In genomic region chr5:122303937-122304336, GRCm38 (mm10) we compare ENCODE assay signal across 13 mouse cellular contexts. TPM values are rescaled to one million over a fixed set of nuclear protein-coding genes. Genes with fewer than 3 reads are reported as not detected.
A peak's percentile ranks its signal among the peaks of the same experiment; 100 is the strongest.
DNase-seq lines count a peak whose midpoint lies in the region; ATAC-seq and TF ChIP-seq lines count a peak whose summit lies in the region.
"Had no signal": no experiment of that assay in that cellular context is flagged by ENCODE, and none has a peak within 500 bp of the region (broad histone marks: within the 10 kb centered on the region; RNA-seq: fewer than 3 reads in every experiment).

No protein-coding gene starts in this region.

- intact Hi-C loops in left cerebral cortex, postnatal 25 days (cut with DNase I) = loop anchor here (2.0 kb wide), 1 partner anchor 17 kb away; no protein-coding TSS in a partner anchor

- in situ Hi-C loops in Patski (cut with MboI; ENCODE audit: low pct_unique_long_range_greater_than_20kb) = no loop called here

- peaks cover 11% of the 10 kb centered on the region for H3K36me3 ChIP-seq in limb, embryonic 14.5 days (ENCODE audit: control insufficient read depth, insufficient read depth, low read length)

- no peak for DNase-seq in frontal cortex, postnatal 10 days (ENCODE audit: low spot score in 2 of 2)
- DNase-seq in left cerebral cortex, postnatal 25 days (ENCODE audit: low spot score in 2 of 2) = peak; percentile 32 to 69
- no peak for DNase-seq in left cerebral cortex, adult 11 months (ENCODE audit: low spot score)
- peak; percentile 95 for DNase-seq in Patski (ENCODE audit: low read depth, low spot score)
- DNase-seq in limb, embryonic 14.5 days (ENCODE audit: low spot score) = peak; percentile 37
- no peak for DNase-seq in gastrocnemius, postnatal 25 days
- DNase-seq in thymus, postnatal 0 days (ENCODE audit: low spot score) = no peak
- DNase-seq: cerebellum, adult 11-12 months; layer of hippocampus, adult 9-11 months; midbrain, embryonic 14.5 days had no signal

- no peak for TF ChIP-seq CTCF in Patski (IDR thresholded peaks at IDR 0.05)

- H3K4me2 ChIP-seq in limb, embryonic 14.5 days (replicated peaks; ENCODE audit: low read depth, low read length, severe bottlenecking) = no peak overlapping the region

- CTCF ChIA-PET in Patski (lab: Charles Lee) = interaction anchor here (1.2 to 1.7 kb wide), 3 partner anchors 12 to 39 kb away, joined by 3 to 6 read pairs (median 3); no protein-coding TSS in a partner anchor

- no peak overlapping the region for H3K9ac ChIP-seq in limb, embryonic 14.5 days (ENCODE audit: low read depth, low read length, severe bottlenecking)

- no peaks in the 10 kb centered on the region for H3K27me3 ChIP-seq in Patski
- H3K27me3 ChIP-seq in limb, embryonic 14.5 days (ENCODE audit: control insufficient read depth, insufficient read depth, low read length) = no peaks in the 10 kb centered on the region
- H3K27me3 ChIP-seq: CH12.LX had no signal

- H3K4me3 ChIP-seq in limb, embryonic 14.5 days (replicated peaks; ENCODE audit: low read length) = no peak overlapping the region
- H3K4me3 ChIP-seq: hindbrain, embryonic 10.5 days had no signal

- ATAC-seq in frontal cortex, adult (ENCODE audit: low TSS enrichment) = peak; percentile 64; the same call in 1 of the 2 replicates
- ATAC-seq in Patski = peak; percentile 38
- ATAC-seq in limb, embryonic 14.5 days (ENCODE audit: low FRiP score, low read depth) = no peak

- H3K4me1 ChIP-seq in limb, embryonic 14.5 days (ENCODE audit: control insufficient read depth, insufficient read depth, low read length) = peaks cover 9% of the 10 kb centered on the region

- POLR2A ChIA-PET in Patski (lab: Charles Lee) = interaction anchor here (1.3 kb wide), 1 partner anchor 15 kb away, joined by 4 read pairs; no protein-coding TSS in a partner anchor

- WGBS in limb, embryonic 14.5 days = 80% methylated on average over 7 of the region's 7 CpGs

- no peaks in the 10 kb centered on the region for H3K9me3 ChIP-seq in limb, embryonic 14.5 days (ENCODE audit: control insufficient read depth, low read length)
- H3K9me3 ChIP-seq: hindbrain, embryonic 10.5 days had no signal

- no peak for TF ChIP-seq POLR2A in limb, embryonic 14.5 days (IDR thresholded peaks at IDR 0.05; ENCODE audit: borderline replicate concordance, extremely low read depth, insufficient read depth, insufficient read length)

- H3K27ac ChIP-seq in limb, embryonic 14.5 days (replicated peaks; ENCODE audit: low read depth, low read length) = peak overlapping the region; percentile 52; the same call in 1 of the 2 replicates
- H3K27ac ChIP-seq: hindbrain, embryonic 10.5 days had no signal

RNA-seq across cellular contexts. Expression of gene Pptc7, which starts 19.8 kb away (rescaled TPM):
- 10 to 100 TPM; 36.7 to 43.8 TPM for total RNA-seq in left cerebral cortex, postnatal 25 days (2021)
- polyA plus RNA-seq in Patski (2021) = 31.1 TPM
- polyA plus RNA-seq in limb, embryonic 14.5 days (2012; rRNA removed) = 11.5 and 13.7 TPM in 2 replicates
- polyA plus RNA-seq in limb, embryonic 14.5 days (2014; fragmentation: Nextera tagmentation; extraction: Ambion mirVana) = 7.6 and 8.9 TPM in 2 replicates
- total RNA-seq in gastrocnemius, postnatal 25 days (2021) = 10 to 100 TPM; 78.9 to 87.0 TPM
- polyA plus RNA-seq in thymus, postnatal 0 days (2015; fragmentation: Nextera tagmentation; extraction: Ambion mirVana) = 23.8 and 34.3 TPM in 2 replicates

RNA-seq across cellular contexts. Expression of gene Tctn1, which starts 39.7 kb away (rescaled TPM):
- total RNA-seq in left cerebral cortex, postnatal 25 days (2021) = 10 to 100 TPM in 1 of 2 experiments, 1 to 10 TPM in 1; 9.7 to 12.9 TPM
- 50.7 TPM for polyA plus RNA-seq in Patski (2021)
- polyA plus RNA-seq in limb, embryonic 14.5 days (2012; rRNA removed) = 28.3 and 38.3 TPM in 2 replicates
- 5.5 TPM in 2 replicates for polyA plus RNA-seq in limb, embryonic 14.5 days (2014; fragmentation: Nextera tagmentation; extraction: Ambion mirVana)
- 1 to 10 TPM; 1.9 to 2.2 TPM for total RNA-seq in gastrocnemius, postnatal 25 days (2021)
- polyA plus RNA-seq in thymus, postnatal 0 days (2015; fragmentation: Nextera tagmentation; extraction: Ambion mirVana) = 1.8 and 3.3 TPM in 2 replicates

RNA-seq across cellular contexts. Expression of gene Rad9b, which starts 50.1 kb away (rescaled TPM):
- 1 to 10 TPM; 2.8 to 3.4 TPM for total RNA-seq in left cerebral cortex, postnatal 25 days (2021)
- 5.9 TPM for polyA plus RNA-seq in Patski (2021)
- 17.3 and 19.1 TPM in 2 replicates for polyA plus RNA-seq in limb, embryonic 14.5 days (2012; rRNA removed)
- polyA plus RNA-seq in limb, embryonic 14.5 days (2014; fragmentation: Nextera tagmentation; extraction: Ambion mirVana) = 9.7 and 10.0 TPM in 2 replicates
- total RNA-seq in gastrocnemius, postnatal 25 days (2021) = under 1 TPM; 0.23 to 0.35 TPM
- polyA plus RNA-seq in thymus, postnatal 0 days (2015; fragmentation: Nextera tagmentation; extraction: Ambion mirVana) = 11.5 and 12.3 TPM in 2 replicates

RNA-seq across cellular contexts. Expression of gene Vps29, which starts 50.2 kb away (rescaled TPM):
- 100 to 1,000 TPM; 189 to 208 TPM for total RNA-seq in left cerebral cortex, postnatal 25 days (2021)
- polyA plus RNA-seq in Patski (2021) = 270 TPM
- polyA plus RNA-seq in limb, embryonic 14.5 days (2012; rRNA removed) = 90.6 and 106 TPM in 2 replicates
- 212 and 216 TPM in 2 replicates for polyA plus RNA-seq in limb, embryonic 14.5 days (2014; fragmentation: Nextera tagmentation; extraction: Ambion mirVana)
- 10 to 100 TPM; 38.2 to 39.6 TPM for total RNA-seq in gastrocnemius, postnatal 25 days (2021)
- polyA plus RNA-seq in thymus, postnatal 0 days (2015; fragmentation: Nextera tagmentation; extraction: Ambion mirVana) = 198 and 215 TPM in 2 replicates

Comparison
In these comparisons a context has a peak if more than half of its experiments do, and no peak if none do; other contexts are left out.
1. DNase-seq: peak in left cerebral cortex, postnatal 25 days (2 of 2), Patski (single experiment) and limb, embryonic 14.5 days (single experiment); none in frontal cortex, postnatal 10 days (0 of 2), left cerebral cortex, adult 11 months (single experiment), gastrocnemius, postnatal 25 days (single experiment) and thymus, postnatal 0 days (single experiment).